In genomic region chr3:67515274-67515801, GRCm38 (mm10) we compare ENCODE assay signal across 8 mouse cellular contexts. TPM values are rescaled to one million over a fixed set of nuclear protein-coding genes. Genes with fewer than 3 reads are reported as not detected.
DNase-seq lines count a peak whose midpoint lies in the region; ATAC-seq and TF ChIP-seq lines count a peak whose summit lies in the region.

TSS of gene Rarres1 (minus strand) at chr3:67515523.

- peak within 1 kb of the TSS; percentile 100 for H3K4me2 ChIP-seq in forebrain, embryonic 11.5 days (ENCODE audit: low read depth, low read length, severe bottlenecking)
- peak within 1 kb of the TSS; percentile 93 for H3K4me2 ChIP-seq in liver, embryonic 11.5 days
- H3K4me2 ChIP-seq in midbrain, postnatal 0 days (ENCODE audit: low read depth, low read length, poor library complexity, severe bottlenecking), result peak within 1 kb of the TSS; percentile 99

- H3K27ac ChIP-seq in forebrain, embryonic 11.5 days (ENCODE audit: low read depth, low read length), result no peak within 1 kb of the TSS
- H3K27ac ChIP-seq in hindbrain, embryonic 10.5 days, result peak within 1 kb of the TSS; percentile 78
- H3K27ac ChIP-seq in liver, embryonic 11.5 days (ENCODE audit: low read depth, low read length), result no peak within 1 kb of the TSS
- H3K27ac ChIP-seq in midbrain, postnatal 0 days (ENCODE audit: low read depth, low read length), result no peak within 1 kb of the TSS

- H3K27me3 ChIP-seq in forebrain, embryonic 11.5 days (ENCODE audit: control insufficient read depth, insufficient read depth, low read length), result peaks cover 4% of the 10 kb centered on the region
- peaks cover 41% of the 10 kb centered on the region for H3K27me3 ChIP-seq in hindbrain, embryonic 10.5 days (ENCODE audit: insufficient read depth, poor library complexity, severe bottlenecking)
- peaks cover 26% of the 10 kb centered on the region for H3K27me3 ChIP-seq in liver, embryonic 11.5 days (replicated peaks; ENCODE audit: control insufficient read depth, insufficient read depth, low read length)
- peaks cover 12% of the 10 kb centered on the region; the same call in 1 of the 2 replicates for H3K27me3 ChIP-seq in midbrain, postnatal 0 days (ENCODE audit: insufficient read depth, low read length)

- TF ChIP-seq CTCF in midbrain, postnatal 0 days (IDR thresholded peaks at IDR 0.05), result peak; percentile 30

- peak; percentile 45; the same call in 1 of the 2 replicates for ATAC-seq in forebrain, embryonic 11.5 days (replicated peaks; ENCODE audit: low FRiP score)
- ATAC-seq in liver, embryonic 11.5 days (replicated peaks; ENCODE audit: low FRiP score), result peak; percentile 35; the same call in 1 of the 2 replicates
- ATAC-seq in midbrain, postnatal 0 days (ENCODE audit: low FRiP score), result peak; percentile 42

- H3K4me1 ChIP-seq in forebrain, embryonic 11.5 days (replicated peaks; ENCODE audit: control insufficient read depth, insufficient read depth, low read length), result no peaks in the 10 kb centered on the region; the same call in 1 of the 2 replicates
- H3K4me1 ChIP-seq in hindbrain, embryonic 10.5 days (replicated peaks), result peaks cover 11% of the 10 kb centered on the region
- H3K4me1 ChIP-seq in liver, embryonic 11.5 days (replicated peaks; ENCODE audit: control insufficient read depth, insufficient read depth, low read length), result no peaks in the 10 kb centered on the region; the same call in 1 of the 2 replicates
- H3K4me1 ChIP-seq in midbrain, postnatal 0 days (ENCODE audit: insufficient read depth, low read length), result 0 out of 2 replicates have a peak, but pooled peaks cover 2% of the 10 kb centered on the region

- H3K36me3 ChIP-seq in forebrain, embryonic 11.5 days (ENCODE audit: control insufficient read depth, insufficient read depth, low read length), result no peaks in the 10 kb centered on the region
- no peaks in the 10 kb centered on the region for H3K36me3 ChIP-seq in hindbrain, embryonic 10.5 days
- no peaks in the 10 kb centered on the region for H3K36me3 ChIP-seq in liver, embryonic 11.5 days (ENCODE audit: control insufficient read depth, insufficient read depth, low read length)
- H3K36me3 ChIP-seq in midbrain, postnatal 0 days (ENCODE audit: insufficient read depth, low read length), result no peaks in the 10 kb centered on the region

- peak; percentile 3 for DNase-seq in gastrocnemius, adult 18-20 months (ENCODE audit: low spot score)
- no peak for DNase-seq in gastrocnemius, postnatal 10 days
- peak; percentile 59 for DNase-seq in Muller cell, postnatal 12 days (ENCODE audit: inconsistent ontology term)
- peak; percentile 67 for DNase-seq in forebrain, embryonic 11.5 days (ENCODE audit: low spot score)
- DNase-seq in hindbrain, embryonic 10.5 days (ENCODE audit: low spot score), result peak; percentile 42
- DNase-seq in liver, embryonic 11.5 days (ENCODE audit: low spot score), result peak; percentile 42
- DNase-seq in midbrain, postnatal 0 days (ENCODE audit: low spot score), result peak; percentile 4
- DNase-seq in adipocyte (ENCODE audit: low spot score), result no peak

- no peaks in the 10 kb centered on the region for H3K9me3 ChIP-seq in forebrain, embryonic 11.5 days (ENCODE audit: control insufficient read depth, low read length)
- H3K9me3 ChIP-seq in hindbrain, embryonic 10.5 days, result no peaks in the 10 kb centered on the region
- no peaks in the 10 kb centered on the region for H3K9me3 ChIP-seq in liver, embryonic 11.5 days (ENCODE audit: control insufficient read depth, low read length)
- no peaks in the 10 kb centered on the region for H3K9me3 ChIP-seq in midbrain, postnatal 0 days (ENCODE audit: low read length)

- peak within 1 kb of the TSS; percentile 63 for H3K9ac ChIP-seq in forebrain, embryonic 11.5 days (ENCODE audit: low read length)
- H3K9ac ChIP-seq in liver, embryonic 11.5 days (ENCODE audit: low read depth, low read length), result peak within 1 kb of the TSS; percentile 46; the same call in 1 of the 2 replicates
- H3K9ac ChIP-seq in midbrain, postnatal 0 days (replicated peaks; ENCODE audit: low read length, poor library complexity, severe bottlenecking), result peak within 1 kb of the TSS; percentile 57; the same call in 1 of the 2 replicates

- H3K4me3 ChIP-seq in forebrain, embryonic 11.5 days (ENCODE audit: low read depth, low read length), result peak within 1 kb of the TSS; percentile 54
- peak within 1 kb of the TSS; percentile 70 for H3K4me3 ChIP-seq in hindbrain, embryonic 10.5 days
- H3K4me3 ChIP-seq in liver, embryonic 11.5 days (ENCODE audit: low read depth, low read length), result peak within 1 kb of the TSS; percentile 49
- H3K4me3 ChIP-seq in midbrain, postnatal 0 days (ENCODE audit: low read depth, low read length), result peak within 1 kb of the TSS; percentile 59

- WGBS in forebrain, embryonic 11.5 days, result 3% methylated on average over 38 of the region's 38 CpGs
- 3% methylated on average over 38 of the region's 38 CpGs for whole genome bisulfite sequencing in hindbrain, embryonic 10.5 days
- WGBS in liver, embryonic 11.5 days, result 3% methylated on average over 38 of the region's 38 CpGs
- 2% methylated on average over 32 of the region's 38 CpGs for WGBS in midbrain, postnatal 0 days

RNA-seq across cellular contexts. Expression of gene Rarres1, which starts in this region (rescaled TPM):
- under 1 TPM; 0.50 to 0.57 TPM for total RNA-seq in gastrocnemius, adult 18-20 months (2021)
- total RNA-seq in gastrocnemius, postnatal 10 days (2021), result 1 to 10 TPM; 3.2 to 3.3 TPM
- polyA plus RNA-seq in forebrain, embryonic 11.5 days (2014; fragmentation: Nextera tagmentation; extraction: Ambion mirVana), result 0.27 and 0.37 TPM in 2 replicates
- 1.5 and 2.9 TPM in 2 replicates for polyA plus RNA-seq in hindbrain, embryonic 10.5 days (2016; fragmentation: Nextera tagmentation; extraction: Ambion mirVana)
- polyA plus RNA-seq in liver, embryonic 11.5 days (2014; fragmentation: Nextera tagmentation; extraction: Ambion mirVana), result 3.4 and 4.6 TPM in 2 replicates
- total RNA-seq in midbrain, postnatal 0 days (2014; rRNA removed), result 4.2 and 6.1 TPM in 2 replicates
- 5.9 and 6.3 TPM in 2 replicates for polyA plus RNA-seq in midbrain, postnatal 0 days (2015; fragmentation: Nextera tagmentation; extraction: Ambion mirVana)

Comparison
In these comparisons a context has a peak if more than half of its experiments do, and no peak if none do; other contexts are left out.
1. Peak in DNase-seq in gastrocnemius, adult 18-20 months; RNA of the gene not detected or under 1 TPM.
2. Peak in DNase-seq, ATAC-seq, H3K4me3 ChIP-seq, H3K9ac ChIP-seq and H3K4me2 ChIP-seq in forebrain, embryonic 11.5 days; RNA of the gene not detected or under 1 TPM.
3. DNase-seq: peak in Muller cell, postnatal 12 days (single experiment), hindbrain, embryonic 10.5 days (single experiment), liver, embryonic 11.5 days (single experiment) and midbrain, postnatal 0 days (single experiment); none in gastrocnemius, postnatal 10 days (single experiment) and adipocyte (single experiment).
4. Peak in every context shown above with its lines, with median percentiles within 50 percentile points of each other: ATAC-seq, H3K4me2 ChIP-seq, H3K4me3 ChIP-seq and H3K9ac ChIP-seq.